Mouse (Mus musculus): Measurements from ENCODE around the gene Aco1.

The Aco1 gene

DNA sequence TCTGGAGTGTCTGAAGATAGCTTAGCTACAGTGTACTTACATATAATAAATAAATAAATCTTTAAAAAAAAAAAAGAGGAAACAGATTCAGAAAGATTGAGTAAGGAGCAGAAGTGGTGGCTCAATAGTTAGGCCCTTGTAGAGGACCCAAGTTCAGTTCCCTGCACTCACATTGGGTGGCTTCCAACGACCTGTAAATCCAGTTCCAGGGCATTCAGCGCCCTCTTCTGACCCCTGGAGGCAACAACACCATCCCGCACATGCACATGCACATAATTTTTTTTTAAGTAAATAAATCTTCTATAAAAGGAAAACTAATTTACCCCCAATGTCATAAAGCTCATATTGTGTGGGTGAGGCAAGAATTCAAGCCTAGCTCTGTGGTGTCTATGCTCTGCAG lies 75.0 kb downstream of the Aco1 start:
- no peak for DNase-seq (ENCODE audit: low spot score in 2 of 2)

- no peak for DNase-seq (ENCODE audit: low spot score in 2 of 2)
Measured at GRCm38 (mm10) chr4:40218382-40218781, 75.5 kb downstream of the Aco1 start.

DNA sequence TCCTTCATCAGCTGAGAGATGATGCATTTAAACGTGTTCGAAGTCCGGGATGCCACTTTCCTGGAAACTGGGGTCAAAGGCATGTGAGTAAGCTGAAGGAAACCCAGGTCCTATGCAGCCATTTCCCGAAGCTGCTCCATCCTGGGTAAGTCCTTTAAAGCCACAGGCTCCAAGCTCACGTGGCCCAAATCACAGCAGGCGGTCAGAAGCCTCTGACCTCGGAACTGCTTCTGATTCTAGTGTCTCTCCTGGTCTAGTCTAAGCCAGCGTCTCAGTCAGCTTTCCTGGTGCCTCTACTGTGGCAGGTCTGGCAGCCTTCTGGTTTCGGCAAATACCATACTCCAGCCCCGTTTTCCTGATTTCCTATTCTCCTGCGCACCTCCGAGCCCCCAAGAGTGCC lies 77.6 kb downstream of the Aco1 start:
- DNase-seq (ENCODE audit: low spot score in 2 of 2): no peak

DNA sequence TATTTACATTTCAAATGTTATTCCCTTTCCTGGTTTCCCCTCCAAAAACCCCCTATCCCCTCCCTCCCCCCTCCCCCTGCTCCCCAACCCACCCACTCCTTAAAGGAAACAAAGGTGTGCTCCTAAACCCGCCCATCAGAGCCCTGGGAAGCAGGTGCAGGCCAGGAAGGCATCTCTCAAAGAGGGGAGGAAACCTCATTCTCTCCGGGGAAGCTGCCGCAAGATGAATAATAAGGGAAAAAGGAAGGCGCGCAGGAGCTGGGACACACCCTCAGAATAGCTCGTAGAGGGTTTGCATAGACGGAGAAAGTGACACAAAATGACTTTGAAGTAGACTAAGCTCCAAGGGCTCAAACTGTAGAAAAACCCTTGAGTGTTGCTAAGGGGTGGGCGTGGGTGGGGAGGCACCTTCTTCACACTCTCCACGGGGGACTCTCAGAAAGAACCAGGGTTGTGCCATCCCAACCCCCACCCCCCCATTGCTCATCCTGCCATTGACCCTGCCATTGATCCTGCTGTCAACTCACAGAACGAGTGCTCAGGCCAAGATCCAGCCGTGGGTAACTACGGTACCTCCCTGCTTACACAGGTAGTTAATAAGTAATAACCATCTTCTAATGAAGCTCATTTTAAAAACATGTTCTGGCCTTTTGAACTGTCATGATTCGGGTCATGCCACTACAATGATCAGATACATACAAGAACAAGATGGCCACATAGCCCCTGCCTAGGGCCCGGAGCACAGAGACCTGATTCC lies 78.3 kb downstream of the Aco1 start:
- no peak for DNase-seq (ENCODE audit: low spot score in 2 of 2)

DNA sequence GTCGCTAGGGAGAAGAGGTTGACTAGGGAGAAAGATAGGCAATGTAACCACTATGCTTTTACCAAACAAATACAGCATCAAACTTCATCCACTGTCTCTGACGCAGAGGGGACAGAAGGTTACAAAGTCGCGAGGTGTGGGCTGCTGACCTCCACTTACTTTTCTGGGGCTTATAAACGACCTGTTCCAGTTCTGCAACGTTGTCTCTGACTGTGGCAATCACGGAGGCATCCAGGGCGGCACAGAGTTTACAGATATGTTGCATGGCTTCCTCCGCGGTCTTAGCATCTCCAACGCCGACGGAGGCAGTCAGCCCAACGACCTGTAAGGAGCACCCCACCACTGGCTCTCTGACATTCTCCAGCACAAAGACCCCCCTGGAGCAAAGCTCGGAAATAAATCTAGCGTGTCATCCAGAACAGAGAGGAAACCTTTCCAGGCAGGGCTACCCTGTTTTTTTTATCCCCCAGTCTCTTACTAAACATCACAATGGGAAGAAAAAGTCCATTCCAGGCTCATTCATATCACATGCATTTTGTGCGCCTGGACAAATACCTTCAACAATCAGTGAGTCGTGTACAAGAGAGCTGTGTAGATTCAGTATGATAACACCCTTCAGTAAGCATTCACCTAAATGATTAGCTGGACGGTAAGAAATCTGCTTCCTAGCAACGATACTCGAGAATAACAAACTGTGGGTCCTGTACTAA lies 79.2 kb downstream of the Aco1 start:
- DNase-seq (ENCODE audit: low spot score in 2 of 2): no peak

DNA sequence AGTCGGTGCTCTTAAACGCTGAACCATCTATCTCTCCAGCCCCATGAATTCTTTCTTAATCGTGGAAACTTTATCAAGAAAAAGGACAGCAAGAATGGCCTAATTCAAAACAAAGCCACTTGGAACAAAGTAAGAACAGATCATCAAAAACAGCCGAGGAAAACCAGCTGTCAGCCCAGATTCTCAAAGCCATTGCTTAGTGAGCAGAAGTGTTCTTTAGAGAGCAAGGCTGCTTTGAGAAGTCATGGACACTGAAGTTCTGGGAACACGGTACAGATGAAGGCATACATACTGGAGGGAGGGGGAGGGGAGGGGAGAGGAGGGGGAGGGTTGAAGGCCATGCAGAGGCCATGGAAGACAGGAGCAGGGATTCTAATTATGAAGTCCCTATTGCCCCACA lies 83.2 kb downstream of the Aco1 start:
- no peak for DNase-seq (ENCODE audit: low spot score in 2 of 2)

DNA sequence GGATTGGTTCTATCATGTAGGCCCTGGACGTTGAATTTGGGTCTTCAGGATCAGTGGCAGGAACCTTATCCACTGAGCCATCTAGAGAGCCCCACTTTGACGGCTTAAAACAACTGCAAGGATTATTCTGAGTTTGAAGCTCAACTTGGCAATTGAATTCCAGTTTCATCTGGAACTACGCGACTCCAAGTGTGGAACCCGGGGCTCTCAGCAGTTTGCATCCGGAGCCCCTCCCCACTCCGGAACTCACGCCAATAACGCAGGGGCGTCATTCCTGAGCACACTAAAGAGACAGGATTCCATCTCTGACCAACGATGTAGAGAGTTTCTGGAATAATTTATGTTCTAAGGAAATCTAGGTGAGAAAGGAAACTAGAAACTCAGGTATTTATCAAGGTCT lies 84.2 kb downstream of the Aco1 start:
- DNase-seq (ENCODE audit: low spot score in 2 of 2): no peak

- DNase-seq (ENCODE audit: low spot score in 2 of 2): no peak
Measured at GRCm38 (mm10) chr4:40227886-40228285, 85.0 kb downstream of the Aco1 start.

DNA sequence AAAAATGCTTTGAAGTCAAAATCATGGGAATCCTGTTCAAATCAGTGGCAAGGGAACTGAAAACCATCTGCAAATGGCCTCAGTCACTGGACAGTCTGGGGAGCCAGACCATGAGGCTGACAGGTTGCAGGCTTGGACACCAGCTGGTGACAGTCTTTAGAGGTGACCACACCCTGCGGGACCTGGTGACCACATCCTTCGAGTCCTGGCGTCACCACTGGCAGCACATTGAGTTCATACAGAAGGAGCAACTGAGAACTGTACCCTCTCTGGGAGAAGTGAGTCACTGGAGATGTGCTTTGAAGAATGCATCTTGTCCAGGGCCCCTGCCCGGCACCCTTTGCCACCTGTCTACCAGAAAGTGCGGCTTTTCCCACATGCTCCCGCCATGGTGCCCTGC lies 86.8 kb downstream of the Aco1 start:
- DNase-seq (ENCODE audit: low spot score in 2 of 2): no peak

DNA sequence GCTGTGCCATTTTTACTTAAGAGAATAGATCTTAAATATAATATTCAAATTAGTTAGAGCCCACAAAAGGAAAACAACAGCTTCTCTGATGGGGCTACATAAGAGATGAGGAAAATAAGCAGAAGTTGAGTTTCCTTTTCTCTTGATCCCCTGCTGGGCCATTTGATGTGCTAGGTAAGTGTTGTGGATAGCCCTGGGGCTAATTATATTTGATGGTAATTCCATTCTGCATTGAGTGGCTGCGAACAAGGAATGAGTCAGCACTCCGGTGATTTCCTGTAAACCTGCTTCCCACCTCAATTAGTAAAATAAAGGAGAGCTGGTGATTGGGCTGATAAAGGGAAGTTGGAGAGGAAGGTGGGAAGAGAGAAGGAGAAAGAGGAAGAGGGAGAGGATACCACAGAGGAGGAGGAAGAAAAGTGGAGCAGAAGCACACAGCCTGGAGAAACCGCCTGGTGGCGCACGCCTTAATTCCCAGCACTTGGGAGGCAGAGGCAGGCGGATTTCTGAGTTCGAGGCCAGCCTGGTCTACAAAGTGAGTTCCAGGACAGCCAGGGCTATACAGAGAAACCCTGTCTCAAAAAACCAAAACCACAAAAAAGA lies 90.3 kb downstream of the Aco1 start:
- no peak for DNase-seq (ENCODE audit: low spot score in 2 of 2)

DNA sequence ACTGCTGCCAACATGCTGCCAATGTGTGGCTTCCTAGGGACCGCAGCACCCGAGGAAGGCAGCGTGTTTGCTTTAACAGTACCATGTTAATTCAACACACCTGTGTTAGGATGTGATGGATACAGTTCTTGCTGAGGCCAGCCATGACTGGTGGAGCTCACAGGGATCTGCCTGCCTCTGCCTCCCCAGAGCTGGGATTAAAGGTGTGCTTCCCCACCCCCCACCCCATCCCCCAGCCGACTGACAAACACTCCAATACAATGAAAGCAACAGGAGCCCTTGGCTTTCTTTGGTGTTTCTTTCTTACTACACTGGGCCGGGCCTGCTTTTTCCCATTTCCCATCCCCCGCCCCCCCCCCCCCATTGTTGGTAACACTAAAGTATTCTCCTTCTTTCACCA lies 91.4 kb downstream of the Aco1 start:
- no peak for DNase-seq (ENCODE audit: low spot score in 2 of 2)

GRCm38 (mm10) chr4:40236829-40237228 lies 93.9 kb downstream of the Aco1 start:
- no peak for DNase-seq (ENCODE audit: low spot score in 2 of 2)

- DNase-seq (ENCODE audit: low spot score in 2 of 2): no peak
Measured at GRCm38 (mm10) chr4:40238483-40239408, 95.9 kb downstream of the Aco1 start.

DNA sequence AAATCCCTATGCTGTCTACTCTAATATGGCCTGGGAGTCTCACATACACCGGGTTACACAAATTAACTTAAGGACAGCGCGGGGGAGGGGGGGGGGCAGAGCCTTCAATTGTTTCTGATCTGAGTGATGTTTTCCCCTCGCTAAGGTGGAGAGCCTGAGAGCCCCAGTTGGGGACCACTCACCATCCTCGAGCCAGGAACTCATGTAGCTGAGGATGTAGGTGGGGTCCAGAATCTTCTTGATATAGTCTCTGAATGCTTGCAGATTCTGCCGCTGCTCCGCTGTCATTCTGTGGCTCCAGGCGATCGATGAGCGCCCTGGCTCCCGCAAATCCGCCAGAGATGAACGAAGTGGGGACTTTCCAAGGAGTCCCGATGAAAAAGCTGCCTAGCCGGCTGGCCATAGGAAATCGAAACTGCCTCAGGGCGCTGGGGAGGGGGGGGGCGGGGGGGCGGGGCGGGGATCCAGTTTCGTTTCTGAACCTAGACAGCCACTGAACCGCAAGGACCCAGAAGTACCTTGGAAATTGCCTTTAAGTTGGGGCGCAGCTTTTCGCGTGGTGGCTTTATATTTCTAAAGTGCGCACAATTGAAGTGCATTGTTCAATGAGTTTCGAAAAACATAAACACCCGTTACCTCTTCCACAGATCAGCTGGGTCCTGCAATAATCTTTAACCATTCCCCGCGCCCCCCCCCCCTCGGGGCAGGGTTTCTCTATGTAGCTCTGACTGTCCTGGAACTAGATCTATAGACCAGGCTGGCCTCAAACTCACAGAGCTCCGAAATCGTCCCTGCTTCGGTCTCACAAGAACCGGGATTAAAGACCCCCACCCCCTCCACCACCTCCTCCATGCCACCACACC lies 96.8 kb downstream of the Aco1 start, which contains the start of gene Ddx58:
Ddx58 (minus strand) TSS at position 420 of the 863 bp plus-strand sequence.
- no peak for DNase-seq (ENCODE audit: low spot score in 2 of 2)

GRCm38 (mm10) chr4:40240272-40240744 lies 97.4 kb downstream of the Aco1 start:
- no peak for DNase-seq (ENCODE audit: low spot score in 2 of 2)

- no peak for DNase-seq (ENCODE audit: low spot score in 2 of 2)
Measured at GRCm38 (mm10) chr4:40241928-40242327, 99.0 kb downstream of the Aco1 start.

DNA sequence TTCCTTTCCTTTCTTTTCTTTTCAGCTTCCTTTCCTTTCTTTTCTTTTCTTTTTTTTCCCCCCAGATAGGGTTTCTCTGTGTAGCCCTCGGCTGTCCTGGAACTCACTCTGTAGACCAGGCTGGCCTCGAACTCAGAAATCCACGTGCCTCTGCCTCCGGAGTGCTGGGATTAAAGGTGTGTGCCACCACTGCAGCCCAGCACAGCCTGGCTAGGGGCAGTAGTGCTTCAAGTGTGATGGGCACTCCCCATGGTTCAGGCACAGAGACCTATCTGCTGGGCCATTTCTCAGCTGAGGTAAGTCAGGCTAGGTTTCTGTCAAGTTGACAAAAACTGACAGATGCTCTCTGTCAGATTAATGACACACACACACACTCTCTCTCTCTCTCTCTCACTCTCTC lies 100.1 kb downstream of the Aco1 start:
- DNase-seq (ENCODE audit: low spot score in 2 of 2): no peak

DNA sequence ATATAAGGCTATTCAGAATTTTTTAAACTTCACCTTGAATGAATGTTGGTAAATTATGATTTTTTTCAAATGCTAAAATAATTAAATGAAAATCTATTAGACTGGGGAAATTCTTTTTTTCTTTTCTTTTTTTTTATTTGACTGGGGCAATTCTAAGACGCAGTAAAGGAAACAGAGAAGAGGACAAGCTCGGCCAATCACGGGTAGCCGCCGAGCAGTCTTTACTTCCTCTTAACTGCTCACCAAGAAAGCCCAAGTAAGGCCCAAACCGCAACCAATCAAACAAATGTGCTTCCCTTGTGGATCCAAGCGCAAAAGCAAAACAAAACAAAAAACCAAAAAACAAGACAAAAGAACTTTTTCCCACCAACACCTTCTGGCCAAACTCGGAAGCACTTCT lies 101.2 kb downstream of the Aco1 start:
- DNase-seq (ENCODE audit: low spot score in 2 of 2): no peak

Measured in frontal cortex, postnatal 25 days (tissue).